8 mouse cellular contexts compared by ENCODE assay signal in the genomic region with DNA sequence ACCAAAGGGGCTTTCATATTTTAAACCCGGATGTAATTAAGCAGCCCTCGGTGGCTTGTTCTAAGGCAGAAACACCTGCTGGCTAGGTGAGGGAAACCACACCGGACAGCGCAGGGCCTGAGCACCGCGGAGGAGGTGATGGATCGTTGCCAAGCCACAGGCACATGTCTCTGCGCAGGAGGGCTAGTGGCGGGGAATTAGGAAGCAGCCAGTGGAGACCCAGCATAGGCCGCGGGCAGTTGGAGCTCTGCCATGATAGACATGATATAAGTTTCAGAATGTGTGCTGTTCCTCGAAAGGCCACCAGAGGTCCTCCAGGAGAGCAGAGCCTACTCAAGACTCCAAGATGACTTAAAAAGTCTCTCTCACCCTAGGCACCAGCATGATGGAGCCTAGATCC.
A peak's percentile ranks its signal among the peaks of the same experiment; 100 is the strongest.
DNase-seq lines count a peak whose midpoint lies in the region; ATAC-seq lines count a peak whose summit lies in the region.

No protein-coding gene starts in this region.

- ATAC-seq in frontal cortex, adult (ENCODE audit: low TSS enrichment): peak; percentile 60

- DNase-seq in frontal cortex, postnatal 25 days (ENCODE audit: low spot score in 2 of 2): no peak
- peak; percentile 24 for DNase-seq in ovary, postnatal 36 days (ENCODE audit: low spot score)
- no peak for DNase-seq in ovary, postnatal 14 days (ENCODE audit: low spot score)
- DNase-seq in cerebellum, adult 9-11 months: peak; percentile 75
- peak; percentile 65 for DNase-seq in retina, postnatal 1 day
- DNase-seq in urinary bladder, postnatal 25 days (ENCODE audit: low spot score): no peak
- no peak for DNase-seq in kidney, adult 18-20 months

Comparison
In these comparisons a context has a peak if more than half of its experiments do, and no peak if none do; other contexts are left out.
1. DNase-seq: peak in ovary, postnatal 36 days (single experiment), cerebellum, adult 9-11 months (single experiment) and retina, postnatal 1 day (single experiment); none in frontal cortex, postnatal 25 days (0 of 2), ovary, postnatal 14 days (single experiment), urinary bladder, postnatal 25 days (single experiment) and kidney, adult 18-20 months (single experiment).